Mouse (Mus musculus) lung, postnatal 10 days (tissue): ENCODE data around the gene Gtsf1.
"Not testable (repeated sequence)": the region's sequence is repeated elsewhere in the genome, so short reads cannot be mapped to it uniquely, and the experiment has no call there.

ENCODE experiments used
- DNase-seq: peaks from one replicate; pipeline ENCODE4 v3.0.0; 2021

Gene Gtsf1

GRCm38 (mm10) chr15:103430241-103430640, at the start of gene Gtsf1:
Gene Gtsf1 (minus strand): TSS chr15:103430470.
- no peak for DNase-seq

DNA sequence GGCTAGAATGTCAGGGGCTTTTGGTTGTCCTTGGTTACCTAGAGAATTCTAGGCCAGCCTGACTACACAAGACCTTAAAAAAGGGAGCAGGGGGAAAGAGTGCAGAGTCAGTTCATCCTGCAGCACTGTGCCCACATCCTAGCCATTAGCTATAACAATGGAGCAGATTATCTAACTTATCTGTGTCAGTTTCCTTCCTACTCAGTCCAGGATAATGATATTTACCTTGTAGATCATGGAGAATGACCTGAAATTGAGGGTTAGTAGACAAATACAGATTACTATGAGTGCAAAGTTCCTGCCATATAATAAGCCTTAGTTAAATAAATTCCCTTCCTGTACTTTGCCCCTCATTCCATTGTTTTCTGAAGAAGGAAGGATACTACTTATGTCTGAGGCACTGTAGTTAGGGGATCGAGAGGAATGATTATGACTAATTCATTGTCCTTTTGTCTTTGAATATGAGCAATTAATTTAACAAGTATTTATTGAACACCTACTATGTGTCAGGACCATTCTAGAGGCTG, 48.9 kb upstream of the Gtsf1 start:
- no peak for DNase-seq

GRCm38 (mm10) chr15:103473769-103474168, 43.5 kb upstream of the Gtsf1 start:
- no peak for DNase-seq

DNA sequence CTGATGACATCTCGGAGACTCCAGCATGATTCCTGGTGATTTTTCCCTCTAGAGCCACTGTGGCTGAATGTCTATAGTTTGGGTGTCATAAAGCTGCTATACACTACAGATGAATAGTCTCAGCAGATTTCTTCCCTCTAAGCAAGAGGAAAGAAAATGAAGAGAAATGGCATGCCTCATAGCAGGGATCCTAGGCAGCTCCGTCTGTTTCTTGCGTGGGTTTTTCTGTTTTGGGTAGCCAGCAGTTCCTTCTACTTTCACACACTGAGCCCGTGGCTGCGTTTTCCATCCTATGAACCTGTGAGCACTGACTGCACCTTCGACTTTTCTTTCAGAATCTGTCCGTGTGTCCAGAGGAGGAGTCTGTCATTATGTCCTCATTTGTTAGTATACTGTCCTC, 42.9 kb upstream of the Gtsf1 start:
- DNase-seq: no peak

DNA sequence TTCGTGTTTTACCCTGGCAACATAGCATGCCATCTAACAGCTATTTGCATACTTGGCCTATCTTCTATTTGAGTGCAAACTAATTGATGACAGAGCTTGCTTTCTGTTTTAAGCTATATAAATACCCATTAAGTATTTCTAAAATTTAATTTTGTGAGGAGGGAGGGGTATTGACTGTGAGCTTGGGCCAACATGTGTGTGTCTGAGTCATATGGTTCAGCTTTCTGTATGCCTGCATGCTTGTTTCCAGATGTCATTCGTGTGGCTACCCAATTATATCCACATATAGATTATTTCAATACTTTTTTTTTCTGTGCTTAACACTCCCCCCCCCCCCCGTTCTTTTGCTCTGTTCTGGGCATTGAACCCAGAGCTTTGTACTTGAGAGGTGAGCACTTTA, 42.0 kb upstream of the Gtsf1 start:
- DNase-seq: no peak

DNA sequence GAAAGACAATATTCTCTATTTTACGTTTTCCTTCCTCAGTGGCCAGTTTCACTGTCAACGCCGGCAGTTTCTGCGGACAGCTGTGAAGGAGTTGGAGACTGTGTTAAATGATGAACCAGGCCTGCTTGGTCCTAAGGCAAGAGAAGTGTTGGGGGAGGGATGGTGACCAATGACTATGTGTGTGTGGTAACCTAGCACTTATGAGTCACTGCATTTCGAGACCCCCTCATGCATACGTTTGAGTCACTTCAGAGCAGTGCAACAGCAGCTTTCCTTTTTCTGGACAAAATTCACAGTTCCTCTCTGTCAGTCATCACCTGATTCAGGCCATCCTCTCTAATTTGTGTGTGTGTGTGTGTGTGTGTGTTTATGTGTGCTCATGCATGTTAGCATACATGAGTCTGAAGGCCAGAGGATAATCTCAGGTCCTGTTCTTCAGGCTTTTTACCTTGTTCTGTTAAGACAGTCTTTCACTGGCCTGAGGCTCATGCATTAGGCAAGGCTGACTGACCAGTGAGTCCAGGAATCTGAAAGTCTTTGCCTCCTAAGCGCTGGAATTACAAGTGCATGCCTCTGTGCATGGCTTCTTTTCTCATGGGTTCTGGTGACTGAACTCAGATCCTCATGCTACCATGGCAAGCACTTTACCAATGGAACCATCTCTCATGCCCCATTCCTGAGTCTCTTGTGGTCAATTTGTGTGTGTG, 41.4 kb upstream of the Gtsf1 start:
- DNase-seq: no peak

DNA sequence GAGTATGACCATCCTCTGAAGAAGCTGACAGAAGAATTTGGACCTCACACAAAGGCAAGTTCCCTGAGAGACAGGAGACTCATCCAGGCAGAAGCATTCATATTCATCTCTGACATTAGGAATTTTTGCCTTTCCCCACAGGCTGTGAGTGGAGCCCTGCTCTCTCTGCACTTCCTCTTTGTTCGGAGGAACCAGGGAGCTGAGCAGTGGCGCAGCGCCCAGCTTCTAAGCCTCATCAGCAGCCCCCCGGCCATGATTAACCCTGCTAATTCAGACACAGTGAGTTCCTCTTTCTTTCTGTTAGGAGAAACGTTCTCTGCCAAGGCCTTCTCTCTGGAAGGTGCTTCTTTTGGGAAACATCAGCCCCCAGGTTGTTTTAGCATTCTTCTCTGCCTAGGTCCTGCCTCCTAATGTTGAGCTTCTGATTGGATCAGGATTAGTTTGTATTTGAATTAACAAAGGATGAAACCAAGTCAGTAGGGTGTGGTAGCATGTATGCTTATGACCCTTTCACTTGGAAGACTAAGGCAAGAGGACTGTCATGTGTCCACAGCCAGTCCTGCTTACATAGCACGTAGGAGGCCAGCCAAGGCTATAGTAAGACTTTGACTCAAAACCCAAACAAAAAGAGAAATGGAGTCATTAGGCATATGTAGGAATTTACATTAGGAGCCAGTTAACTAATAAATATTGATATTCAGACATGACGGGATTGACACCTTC, 32.4 kb upstream of the Gtsf1 start:
- no peak for DNase-seq

- DNase-seq: no peak
These were observed 24.2 kb upstream of the Gtsf1 start for GRCm38 (mm10) chr15:103454449-103454848.

- DNase-seq: peak; percentile 49
These were observed 23.4 kb upstream of the Gtsf1 start, which contains the start of gene Nckap1l for GRCm38 (mm10) chr15:103453551-103454218. Gene Nckap1l (plus strand): TSS chr15:103453794.

- DNase-seq: no peak
These were observed 18.1 kb upstream of the Gtsf1 start, which contains the start of gene Gtsf2 for GRCm38 (mm10) chr15:103448369-103448768. Gene Gtsf2 (minus strand): TSS chr15:103448469.

- DNase-seq: not testable (repeated sequence)
These were observed 15.7 kb upstream of the Gtsf1 start for GRCm38 (mm10) chr15:103445966-103446365.

DNA sequence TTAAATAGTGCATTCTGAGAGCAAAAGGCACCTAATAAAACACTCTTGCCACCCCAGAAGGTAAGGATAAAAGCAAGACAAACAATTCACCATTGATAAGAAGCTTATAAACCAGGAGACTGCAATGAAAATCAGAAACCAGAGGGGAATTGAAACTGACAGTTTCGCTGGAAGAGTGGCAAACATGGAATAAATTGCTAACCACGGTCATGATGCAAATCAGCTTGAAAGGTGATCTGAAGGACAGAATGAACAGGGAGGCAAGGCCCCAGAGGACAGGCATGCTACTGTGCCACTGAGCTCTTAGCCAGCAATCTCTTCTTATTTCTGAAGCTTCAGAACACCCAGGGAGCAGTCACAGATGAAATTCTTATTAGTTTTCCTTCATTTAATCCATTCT, 3.3 kb downstream of the Gtsf1 start:
- DNase-seq: no peak

- not testable (repeated sequence) for DNase-seq
These were observed 24.7 kb downstream of the Gtsf1 start for GRCm38 (mm10) chr15:103405586-103405985.

- no peak for DNase-seq
These were observed 28.9 kb downstream of the Gtsf1 start for GRCm38 (mm10) chr15:103401361-103401760.

DNA sequence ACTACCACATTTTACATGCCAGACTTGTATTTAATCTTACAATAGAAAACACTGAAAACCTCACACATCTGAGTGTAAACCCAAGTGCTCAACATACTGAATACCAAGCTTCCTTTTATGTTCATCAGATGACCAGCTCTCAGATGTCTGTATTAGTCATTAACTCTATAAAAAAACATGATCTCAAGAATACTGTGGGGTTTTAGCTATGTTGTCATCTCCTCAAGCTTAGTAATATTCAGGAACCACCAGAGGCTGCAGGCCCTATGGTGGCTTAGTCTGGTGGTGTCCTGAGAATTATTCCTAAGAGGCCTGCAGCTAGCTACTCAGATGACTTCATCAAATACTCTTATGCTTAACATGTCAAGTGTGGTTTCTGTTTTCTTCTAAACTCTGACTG, 36.7 kb downstream of the Gtsf1 start:
- DNase-seq: no peak

DNA sequence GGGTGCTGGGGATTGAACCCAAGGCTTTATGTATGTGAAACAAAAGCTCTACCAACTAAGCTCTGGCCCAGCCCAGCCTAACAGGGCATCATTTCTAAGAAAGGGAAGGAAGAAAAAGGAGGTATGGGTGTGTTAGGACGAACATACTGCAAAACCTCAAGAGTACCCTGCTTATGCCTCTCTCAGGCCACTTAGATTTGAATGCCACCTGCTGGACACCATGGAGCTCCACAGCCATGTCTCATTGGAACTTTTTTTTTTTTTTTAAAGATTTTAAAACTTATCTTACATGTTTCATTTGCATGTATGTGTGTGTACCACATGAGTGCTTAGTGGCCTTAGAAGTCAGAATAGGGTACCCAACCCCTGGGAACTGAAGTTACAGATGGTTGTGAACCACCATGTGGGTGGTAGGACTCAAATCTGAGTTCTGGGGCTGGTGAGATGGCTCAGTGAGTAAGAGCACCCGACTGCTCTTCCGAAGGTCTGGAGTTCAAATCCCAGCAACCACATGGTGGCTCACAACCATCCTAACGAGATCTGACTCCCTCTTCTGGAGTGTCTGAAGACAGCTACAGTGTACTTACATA, 41.6 kb downstream of the Gtsf1 start:
- DNase-seq: peak; percentile 50

GRCm38 (mm10) chr15:103383771-103384488, 46.3 kb downstream of the Gtsf1 start:
- peak; percentile 89 for DNase-seq

GRCm38 (mm10) chr15:103382795-103383406, 47.4 kb downstream of the Gtsf1 start:
- peak; percentile 90 for DNase-seq

- DNase-seq: no peak
These were observed 48.2 kb downstream of the Gtsf1 start for GRCm38 (mm10) chr15:103382075-103382474.

DNA sequence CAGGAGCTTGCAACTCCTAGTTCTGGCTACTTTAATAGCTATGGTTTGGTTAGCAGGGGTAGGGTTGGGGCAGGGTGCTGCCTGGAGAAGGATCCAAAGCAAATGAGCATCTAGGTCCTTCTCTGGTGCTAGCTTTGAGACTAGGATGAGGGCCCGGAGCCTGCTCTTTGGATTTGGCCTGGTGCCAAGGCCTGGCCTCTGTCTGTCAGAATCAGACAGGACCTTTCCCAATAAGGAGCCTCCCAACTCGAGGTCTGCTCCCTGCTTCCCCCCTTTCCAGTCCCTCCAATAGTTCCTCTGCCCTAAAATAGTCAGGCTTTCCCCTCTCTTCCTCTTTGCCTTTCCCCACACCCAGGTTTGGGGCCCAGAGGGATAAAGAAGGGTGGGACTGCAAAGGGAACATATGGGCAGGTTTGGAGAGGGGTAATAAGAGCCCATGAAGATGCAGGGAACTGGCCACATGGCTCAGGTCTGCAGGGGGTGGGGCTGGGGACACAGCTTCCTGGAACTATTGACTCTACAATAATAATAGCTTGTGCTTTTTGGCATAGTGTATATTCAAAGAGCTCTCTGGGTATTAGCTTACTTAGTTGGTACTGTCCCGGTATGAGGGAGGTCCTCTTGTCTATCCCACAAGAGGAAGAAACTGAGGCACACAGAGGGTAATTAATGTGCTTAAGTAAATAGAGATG, 51.5 kb downstream of the Gtsf1 start:
- no peak for DNase-seq
